8 mouse cellular contexts compared by ENCODE assay signal in the genomic region with DNA sequence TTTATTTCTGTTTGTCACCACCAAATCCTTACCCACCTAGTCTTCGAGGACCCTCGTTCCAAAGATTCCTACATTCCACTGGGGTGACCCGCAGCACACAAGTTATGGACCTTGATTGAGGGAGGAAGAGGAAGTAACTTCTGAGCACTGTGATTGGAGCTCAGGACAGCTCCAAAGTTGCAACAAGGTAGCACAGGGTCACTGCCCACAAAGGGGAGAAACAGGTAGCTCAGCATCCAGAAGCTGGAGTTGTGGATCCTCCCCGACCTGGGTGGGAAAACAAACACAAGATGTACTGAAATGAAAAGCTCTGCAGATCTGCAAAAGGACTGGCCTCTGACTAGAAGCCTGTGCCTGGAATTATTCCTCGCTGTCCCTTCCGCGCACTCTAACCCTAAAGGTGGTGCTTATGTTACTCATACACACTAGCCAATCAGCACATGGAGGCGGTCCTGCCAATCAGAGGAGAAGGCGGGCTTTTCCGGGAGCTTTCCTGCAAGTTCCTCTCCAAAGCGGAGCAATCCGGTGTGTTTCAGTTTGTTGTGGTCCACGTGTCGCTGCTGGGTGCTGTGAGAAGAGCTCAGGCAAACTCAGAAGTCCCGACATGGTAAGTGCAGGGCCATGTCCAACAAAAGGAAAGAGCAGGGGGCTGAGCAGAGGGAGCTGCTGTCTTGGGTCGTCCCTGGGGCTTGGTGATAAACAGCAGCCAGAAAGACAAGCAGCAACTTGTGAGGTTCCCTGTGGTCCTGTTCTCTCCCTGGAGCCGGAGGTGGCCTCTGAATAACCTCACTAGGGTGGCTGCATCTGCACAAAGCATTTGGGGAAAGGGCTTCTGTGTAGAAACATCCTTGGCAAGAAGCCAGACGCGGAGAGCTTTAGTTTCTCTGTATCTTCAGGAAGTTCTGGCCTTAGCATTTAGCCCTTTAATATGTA. TPM values are rescaled to one million over a fixed set of nuclear protein-coding genes. Genes with fewer than 3 reads are reported as not detected.
DNase-seq lines count a peak whose midpoint lies in the region; ATAC-seq and TF ChIP-seq lines count a peak whose summit lies in the region.
"Not testable (repeated sequence)": the region's sequence is repeated elsewhere in the genome, so short reads cannot be mapped to it uniquely, and the experiment has no call there.

No protein-coding gene starts in this region.

- peaks cover 22% of the 10 kb centered on the region for H3K36me3 ChIP-seq in forebrain, embryonic 10.5 days (replicated peaks)
- not testable (repeated sequence) for H3K36me3 ChIP-seq in heart, embryonic 15.5 days; liver, embryonic 14.5 days (replicated peaks; ENCODE audit: control insufficient read depth, insufficient read depth, low read depth); neural tube, embryonic 11.5 days (ENCODE audit: control insufficient read depth, insufficient read depth, low read length); stomach, postnatal 0 days (ENCODE audit: control insufficient read depth, insufficient read depth, low read length)

- not testable (repeated sequence) for TF ChIP-seq CTCF in liver, embryonic 14.5 days (IDR thresholded peaks at IDR 0.05; ENCODE audit: low read depth); stomach, postnatal 0 days (IDR thresholded peaks at IDR 0.05; ENCODE audit: low read depth)

- peak overlapping the region; percentile 59 for H3K4me3 ChIP-seq in forebrain, embryonic 10.5 days
- H3K4me3 ChIP-seq in heart, embryonic 15.5 days = peak overlapping the region; percentile 71
- H3K4me3 ChIP-seq in liver, embryonic 14.5 days (ENCODE audit: insufficient read depth in 1 of 2, low read depth in 2 of 2, low read length in 2 of 2) = peak overlapping the region; percentile 61 to 99
- peak overlapping the region; percentile 38 for H3K4me3 ChIP-seq in neural tube, embryonic 11.5 days (ENCODE audit: low read depth, low read length)
- H3K4me3 ChIP-seq in stomach, postnatal 0 days (ENCODE audit: low read depth, low read length) = peak overlapping the region; percentile 52

- peaks cover 26% of the 10 kb centered on the region for H3K9me3 ChIP-seq in forebrain, embryonic 10.5 days
- not testable (repeated sequence) for H3K9me3 ChIP-seq in heart, embryonic 15.5 days (replicated peaks); liver, embryonic 14.5 days (ENCODE audit: control insufficient read depth, low read length); neural tube, embryonic 11.5 days (ENCODE audit: control insufficient read depth, low read length); stomach, postnatal 0 days (ENCODE audit: control insufficient read depth, low read length)

- not testable (repeated sequence) for H3K27me3 ChIP-seq in forebrain, embryonic 10.5 days (ENCODE audit: poor library complexity, severe bottlenecking); heart, embryonic 15.5 days; liver, embryonic 14.5 days (ENCODE audit: control insufficient read depth, insufficient read depth, low read length); neural tube, embryonic 11.5 days (ENCODE audit: control insufficient read depth, insufficient read depth, low read length); stomach, postnatal 0 days (ENCODE audit: control insufficient read depth, insufficient read depth, low read length)

- peak overlapping the region; percentile 60 for H3K9ac ChIP-seq in heart, embryonic 15.5 days
- H3K9ac ChIP-seq in liver, embryonic 14.5 days (replicated peaks) = peak overlapping the region; percentile 52
- H3K9ac ChIP-seq in neural tube, embryonic 11.5 days (ENCODE audit: low read length) = peak overlapping the region; percentile 54
- H3K9ac ChIP-seq in stomach, postnatal 0 days (ENCODE audit: low read length) = peak overlapping the region; percentile 64

- peak overlapping the region; percentile 82 for H3K4me2 ChIP-seq in heart, embryonic 15.5 days
- peak overlapping the region; percentile 61 for H3K4me2 ChIP-seq in liver, embryonic 14.5 days (ENCODE audit: low read depth)
- H3K4me2 ChIP-seq in neural tube, embryonic 11.5 days (ENCODE audit: low read depth) = peak overlapping the region; percentile 46
- H3K4me2 ChIP-seq in stomach, postnatal 0 days (replicated peaks; ENCODE audit: low read depth) = peak overlapping the region; percentile 54

- 18% methylated on average over 19 of the region's 19 CpGs for WGBS in forebrain, embryonic 10.5 days
- WGBS in heart, embryonic 15.5 days = 7% methylated on average over 19 of the region's 19 CpGs
- 7% methylated on average over 19 of the region's 19 CpGs for WGBS in liver, embryonic 14.5 days (ENCODE audit: insufficient replicate concordance)
- 14% methylated on average over 19 of the region's 19 CpGs for WGBS in neural tube, embryonic 11.5 days
- 7% methylated on average over 19 of the region's 19 CpGs for WGBS in stomach, postnatal 0 days

- not testable (repeated sequence) for H3K4me1 ChIP-seq in forebrain, embryonic 10.5 days; heart, embryonic 15.5 days (replicated peaks); liver, embryonic 14.5 days (replicated peaks; ENCODE audit: control insufficient read depth in 2 of 2, insufficient read depth in 2 of 2, low read length in 1 of 2); neural tube, embryonic 11.5 days (ENCODE audit: control insufficient read depth, insufficient read depth, low read length); stomach, postnatal 0 days (replicated peaks; ENCODE audit: control insufficient read depth, insufficient read depth)

- peak; percentile 58 to 70 for DNase-seq in CD8-positive naive resting alpha-beta T cell, adult 2 months (ENCODE audit: low read depth in 2 of 2, low spot score in 2 of 2)
- DNase-seq in c-Kit-positive CD71-negative TER-119-negative erythroid progenitor cells, embryonic 14.5 days (ENCODE audit: low read depth) = peak; percentile 68
- DNase-seq in forebrain, embryonic 10.5 days (ENCODE audit: extremely low spot score, low spot score) = peak; percentile 82
- peak; percentile 95 to 96 for DNase-seq in kidney, postnatal 25 days
- DNase-seq in liver, embryonic 14.5 days (ENCODE audit: low read depth in 3 of 3, low spot score in 3 of 3) = peak; percentile 68 to 75 (median 72)
- DNase-seq in neural tube, embryonic 11.5 days (ENCODE audit: low spot score) = peak; percentile 86
- DNase-seq in stomach, postnatal 0 days (ENCODE audit: low spot score) = peak; percentile 91

- not testable (repeated sequence) for TF ChIP-seq EP300 in liver, embryonic 14.5 days (IDR thresholded peaks at IDR 0.05; ENCODE audit: low read depth); stomach, postnatal 0 days (optimal IDR thresholded peaks at IDR 0.05)

- ATAC-seq in heart, embryonic 15.5 days (replicated peaks; ENCODE audit: insufficient number of reproducible peaks, insufficient read depth, low FRiP score, low read depth) = peak; percentile 98
- peak; percentile 98 for ATAC-seq in liver, embryonic 14.5 days (ENCODE audit: insufficient read depth)
- peak; percentile 99 for ATAC-seq in neural tube, embryonic 11.5 days (ENCODE audit: insufficient read depth, low FRiP score, low TSS enrichment)
- ATAC-seq in stomach, postnatal 0 days (ENCODE audit: low FRiP score, low TSS enrichment) = peak; percentile 100

- peak overlapping the region; percentile 86 for H3K27ac ChIP-seq in forebrain, embryonic 10.5 days
- peak overlapping the region; percentile 73 for H3K27ac ChIP-seq in heart, embryonic 15.5 days
- not testable (repeated sequence) for H3K27ac ChIP-seq in liver, embryonic 14.5 days; neural tube, embryonic 11.5 days (ENCODE audit: low read depth, low read length)
- H3K27ac ChIP-seq in stomach, postnatal 0 days (replicated peaks) = peak overlapping the region; percentile 63; the same call in 1 of the 2 replicates

RNA-seq across cellular contexts. Expression of gene Gm10130, which starts 12.3 kb away (rescaled TPM):
- 1.3 and 1.4 TPM in 2 replicates for polyA plus RNA-seq in forebrain, embryonic 10.5 days (2016; fragmentation: Nextera tagmentation; extraction: Ambion mirVana)
- polyA plus RNA-seq in heart, embryonic 15.5 days (2015; fragmentation: Nextera tagmentation; extraction: Ambion mirVana) = 1.9 TPM in 1 of 2 replicates, not detected in the other
- not detected in 2 replicates for polyA plus RNA-seq in liver, embryonic 14.5 days (2012; rRNA removed)
- 0.57 TPM in 1 of 2 replicates, not detected in the other for polyA plus RNA-seq in liver, embryonic 14.5 days (2014; fragmentation: Nextera tagmentation; extraction: Ambion mirVana)
- 1.4 and 2.9 TPM in 2 replicates for polyA plus RNA-seq in neural tube, embryonic 11.5 days (2014; fragmentation: Nextera tagmentation; extraction: Ambion mirVana)
- 1.6 and 2.5 TPM in 2 replicates for polyA plus RNA-seq in stomach, postnatal 0 days (2015; fragmentation: Nextera tagmentation; extraction: Ambion mirVana)

RNA-seq across cellular contexts. Expression of gene 3300002I08Rik, which starts 51.3 kb away (rescaled TPM):
- polyA plus RNA-seq in forebrain, embryonic 10.5 days (2016; fragmentation: Nextera tagmentation; extraction: Ambion mirVana) = 7.6 and 8.4 TPM in 2 replicates
- polyA plus RNA-seq in heart, embryonic 15.5 days (2015; fragmentation: Nextera tagmentation; extraction: Ambion mirVana) = 4.1 and 4.7 TPM in 2 replicates
- 0.25 and 0.40 TPM in 2 replicates for polyA plus RNA-seq in liver, embryonic 14.5 days (2012; rRNA removed)
- polyA plus RNA-seq in liver, embryonic 14.5 days (2014; fragmentation: Nextera tagmentation; extraction: Ambion mirVana) = 0.74 and 1.6 TPM in 2 replicates
- 12.6 and 13.0 TPM in 2 replicates for polyA plus RNA-seq in neural tube, embryonic 11.5 days (2014; fragmentation: Nextera tagmentation; extraction: Ambion mirVana)
- 2.4 and 2.5 TPM in 2 replicates for polyA plus RNA-seq in stomach, postnatal 0 days (2015; fragmentation: Nextera tagmentation; extraction: Ambion mirVana)

RNA-seq across cellular contexts. Expression of gene Gm14124, which starts 53.9 kb away (rescaled TPM):
- polyA plus RNA-seq in forebrain, embryonic 10.5 days (2016; fragmentation: Nextera tagmentation; extraction: Ambion mirVana) = 0.05 TPM in 2 replicates
- polyA plus RNA-seq in heart, embryonic 15.5 days (2015; fragmentation: Nextera tagmentation; extraction: Ambion mirVana) = not detected in 2 replicates
- not detected in 2 replicates for polyA plus RNA-seq in liver, embryonic 14.5 days (2012; rRNA removed)
- not detected in 2 replicates for polyA plus RNA-seq in liver, embryonic 14.5 days (2014; fragmentation: Nextera tagmentation; extraction: Ambion mirVana)
- polyA plus RNA-seq in neural tube, embryonic 11.5 days (2014; fragmentation: Nextera tagmentation; extraction: Ambion mirVana) = not detected in 2 replicates
- polyA plus RNA-seq in stomach, postnatal 0 days (2015; fragmentation: Nextera tagmentation; extraction: Ambion mirVana) = 0.02 TPM in 1 of 2 replicates, not detected in the other

RNA-seq across cellular contexts. Expression of gene Gm21994, which starts 55.8 kb away (rescaled TPM):
- 4.2 and 5.0 TPM in 2 replicates for polyA plus RNA-seq in forebrain, embryonic 10.5 days (2016; fragmentation: Nextera tagmentation; extraction: Ambion mirVana)
- 2.0 and 2.7 TPM in 2 replicates for polyA plus RNA-seq in heart, embryonic 15.5 days (2015; fragmentation: Nextera tagmentation; extraction: Ambion mirVana)
- 0.23 and 0.49 TPM in 2 replicates for polyA plus RNA-seq in liver, embryonic 14.5 days (2012; rRNA removed)
- 0.29 and 0.71 TPM in 2 replicates for polyA plus RNA-seq in liver, embryonic 14.5 days (2014; fragmentation: Nextera tagmentation; extraction: Ambion mirVana)
- polyA plus RNA-seq in neural tube, embryonic 11.5 days (2014; fragmentation: Nextera tagmentation; extraction: Ambion mirVana) = 2.7 and 3.6 TPM in 2 replicates
- 2.1 and 2.2 TPM in 2 replicates for polyA plus RNA-seq in stomach, postnatal 0 days (2015; fragmentation: Nextera tagmentation; extraction: Ambion mirVana)
